Mouse (Mus musculus): ENCODE results near the gene Pkd1l2.

Pkd1l2 gene

DNA sequence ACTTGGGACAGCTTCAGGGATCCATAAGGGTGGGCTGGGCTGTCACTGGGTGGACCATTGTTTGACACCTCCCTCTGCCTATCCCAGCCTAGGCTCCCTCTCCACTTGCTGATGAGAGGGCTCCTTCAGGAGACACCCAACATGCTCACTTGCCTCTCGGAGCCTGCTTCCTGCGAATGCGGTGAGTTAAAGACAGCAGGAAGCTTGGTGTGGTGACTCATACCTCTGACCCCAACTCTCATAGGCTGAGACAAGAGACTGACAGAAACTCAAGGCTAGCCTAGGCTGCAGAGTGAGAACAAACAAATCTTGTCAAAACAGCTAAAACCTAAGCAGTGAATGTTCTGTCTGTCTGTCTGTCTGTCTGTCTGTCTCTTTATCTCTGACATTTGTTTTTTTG, 48.9 kb downstream of the Pkd1l2 start:
- DNase-seq (ENCODE audit: low spot score in 2 of 2): no peak

DNA sequence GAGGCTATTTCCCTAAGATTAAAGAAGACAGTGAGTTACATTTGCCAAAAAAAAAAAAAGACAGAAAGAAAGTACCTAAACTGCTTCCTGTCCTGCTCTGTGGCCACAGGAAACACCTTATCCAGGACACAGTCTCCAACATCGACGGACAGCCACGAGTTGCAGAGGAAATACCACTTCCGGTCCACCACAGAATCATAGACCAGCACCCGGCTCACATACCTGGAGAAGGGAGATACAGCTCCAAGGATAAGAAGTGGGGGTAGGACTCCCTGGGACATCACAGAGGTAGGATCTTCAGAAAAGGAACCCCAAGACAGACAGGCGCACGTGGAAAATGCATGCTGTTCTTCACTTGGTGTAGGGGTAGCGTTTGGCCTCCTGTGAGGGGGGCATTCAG, 49.6 kb downstream of the Pkd1l2 start:
- DNase-seq (ENCODE audit: low spot score in 2 of 2): no peak

DNA sequence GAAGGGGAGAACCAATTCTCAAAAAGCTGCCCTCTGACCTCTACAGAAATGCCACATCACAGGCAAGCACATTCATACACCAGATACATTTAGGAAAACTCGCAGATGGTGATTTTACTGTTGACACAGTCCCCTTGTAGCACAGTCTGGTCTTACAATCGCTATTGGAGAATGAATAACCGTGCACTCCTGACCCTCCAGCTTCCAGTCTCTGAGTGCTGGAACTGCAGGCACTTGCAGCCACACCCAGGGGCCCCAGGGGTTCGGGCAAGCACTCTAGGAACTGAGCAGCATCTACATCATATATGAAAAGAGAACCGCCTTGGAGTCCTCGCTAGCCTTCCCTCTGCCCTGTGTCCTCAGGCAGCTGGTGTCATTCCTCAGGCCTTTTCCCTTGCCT, 50.8 kb downstream of the Pkd1l2 start:
- no peak for DNase-seq (ENCODE audit: low spot score in 2 of 2)

DNA sequence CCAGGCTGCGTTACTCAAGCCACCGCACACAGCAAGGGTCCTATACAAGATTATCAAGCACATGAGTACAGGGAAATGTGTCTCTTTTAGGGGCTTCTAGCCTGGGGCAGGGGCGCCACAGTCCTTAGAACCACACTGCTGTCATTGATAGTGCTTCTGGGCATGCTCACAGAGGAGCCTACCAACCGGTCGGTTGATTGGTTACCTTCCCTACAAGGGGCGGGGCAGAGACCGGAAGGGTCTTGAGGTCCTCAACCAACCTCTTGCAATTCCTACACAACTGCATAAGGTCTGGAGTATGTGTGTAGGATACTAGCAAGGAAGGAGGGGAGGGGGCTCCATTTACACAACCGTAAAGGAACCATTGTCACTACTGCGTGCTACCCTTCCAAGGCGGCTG, 53.6 kb downstream of the Pkd1l2 start:
- no peak for DNase-seq (ENCODE audit: low spot score in 2 of 2)

DNA sequence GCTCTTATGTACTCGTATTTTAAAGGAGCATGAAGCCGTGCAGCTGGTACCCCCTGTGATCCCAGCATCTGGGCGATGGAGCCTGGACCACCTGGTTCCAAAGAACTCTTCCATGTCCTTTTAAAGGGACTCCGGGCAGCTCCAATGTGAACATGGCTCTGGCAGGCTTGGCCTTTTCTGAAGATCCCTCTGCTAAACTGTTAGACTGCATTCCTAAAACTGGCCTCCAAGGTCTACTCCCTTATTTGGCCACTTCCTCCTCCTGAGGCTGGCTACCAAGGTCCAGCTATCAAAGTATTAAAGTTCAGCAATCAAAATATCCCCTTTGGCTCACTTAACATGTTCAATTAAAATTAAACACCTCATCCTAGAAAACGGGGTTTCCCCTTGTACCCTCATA, 54.6 kb downstream of the Pkd1l2 start:
- no peak for DNase-seq (ENCODE audit: low spot score in 2 of 2)

DNA sequence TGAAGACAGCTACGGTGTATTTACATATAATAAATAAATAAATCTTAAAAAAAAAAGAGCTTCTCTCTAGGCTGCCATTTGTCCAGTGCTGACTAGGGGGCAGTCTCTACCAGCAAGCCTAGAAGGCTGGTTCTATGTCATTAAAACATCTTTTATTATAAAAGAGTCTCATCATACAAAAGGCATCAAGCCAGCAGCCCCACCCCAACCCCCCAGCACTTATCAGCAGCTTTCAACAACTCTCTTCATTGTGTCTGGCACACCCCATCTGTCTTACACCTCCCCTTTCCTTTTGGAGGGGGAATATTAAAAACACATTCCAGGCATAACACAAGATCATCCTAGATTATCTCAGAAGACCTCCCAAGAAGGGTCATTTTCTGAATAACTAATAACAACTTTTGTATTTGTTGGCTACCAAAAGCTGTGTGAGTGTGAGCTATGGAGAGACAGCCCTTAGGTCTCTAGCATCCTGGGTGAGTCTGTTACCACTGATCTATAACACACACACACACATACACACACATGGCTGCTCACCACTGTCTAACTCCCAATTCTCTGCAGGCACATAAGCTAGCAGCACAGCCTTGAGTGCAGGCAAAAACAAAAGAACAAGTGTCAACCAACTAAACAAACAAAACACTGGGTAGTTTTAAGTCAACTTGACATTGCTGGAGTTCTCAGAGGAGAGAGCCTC, 59.8 kb downstream of the Pkd1l2 start:
- DNase-seq (ENCODE audit: low spot score in 2 of 2): no peak

DNA sequence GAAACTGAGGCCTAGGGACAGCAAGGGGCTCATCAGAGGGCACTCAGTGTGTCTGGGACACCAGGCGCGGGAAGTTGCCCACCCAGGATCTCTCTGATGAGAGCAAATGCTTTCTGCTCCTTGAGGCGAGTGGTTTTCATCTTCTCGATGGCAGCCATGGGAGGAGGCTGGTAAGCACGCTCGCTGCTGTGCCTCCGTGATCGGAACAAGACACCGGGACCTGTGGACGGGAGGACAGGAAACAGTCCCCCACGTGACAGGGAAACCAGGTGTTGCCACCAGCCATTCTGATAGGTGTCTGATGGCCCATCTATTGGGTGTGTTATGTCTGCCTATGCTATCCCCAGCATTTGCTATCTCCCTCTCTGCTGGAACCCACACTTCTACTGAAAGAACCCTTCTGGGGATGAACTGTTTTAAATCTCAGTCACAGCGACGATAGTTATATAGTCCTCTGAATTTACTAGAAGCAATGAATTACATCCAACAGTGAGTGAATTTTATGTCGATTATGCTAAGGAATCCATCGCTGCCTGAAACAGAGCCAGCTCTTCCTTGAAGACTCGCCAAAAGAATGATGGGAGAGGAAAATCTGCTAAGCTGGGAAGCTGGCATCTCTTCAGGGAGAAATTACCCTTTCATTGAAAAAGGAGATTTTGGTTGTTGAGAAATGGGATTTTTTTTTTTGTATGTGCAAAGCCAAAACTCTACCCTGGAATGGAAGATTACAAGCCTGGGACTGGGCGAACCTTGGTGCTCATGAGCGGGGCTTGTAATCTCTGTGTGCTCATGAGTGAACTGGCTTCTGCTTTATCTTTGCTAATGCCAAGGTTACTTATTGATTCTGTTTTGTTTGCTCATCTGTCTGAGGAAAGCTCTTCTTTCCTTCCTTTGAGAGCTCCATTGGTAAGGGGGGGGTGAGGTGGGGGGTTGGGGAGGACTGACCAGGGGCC, 62.6 kb downstream of the Pkd1l2 start:
- no peak for DNase-seq (ENCODE audit: low spot score in 2 of 2)

DNA sequence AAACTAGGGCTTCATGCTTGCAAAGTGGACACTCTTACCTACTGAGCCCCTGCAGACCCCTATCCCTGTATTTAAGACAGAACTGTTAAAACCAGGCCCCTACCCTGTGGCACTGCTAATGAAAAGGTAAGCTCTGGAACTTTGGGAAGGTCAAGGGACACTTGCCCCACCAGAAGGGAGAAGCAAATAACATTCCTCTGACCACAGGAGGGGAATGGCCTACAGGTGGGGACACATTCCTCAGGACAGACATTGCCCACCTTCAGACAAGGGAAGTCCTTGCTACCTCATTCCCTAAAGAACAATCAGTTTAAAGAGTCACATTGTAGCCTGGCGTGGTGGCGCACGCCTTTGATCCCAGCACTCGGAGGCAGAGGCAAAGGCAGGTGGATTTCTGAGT, 64.4 kb downstream of the Pkd1l2 start:
- DNase-seq (ENCODE audit: low spot score in 2 of 2): no peak

DNA sequence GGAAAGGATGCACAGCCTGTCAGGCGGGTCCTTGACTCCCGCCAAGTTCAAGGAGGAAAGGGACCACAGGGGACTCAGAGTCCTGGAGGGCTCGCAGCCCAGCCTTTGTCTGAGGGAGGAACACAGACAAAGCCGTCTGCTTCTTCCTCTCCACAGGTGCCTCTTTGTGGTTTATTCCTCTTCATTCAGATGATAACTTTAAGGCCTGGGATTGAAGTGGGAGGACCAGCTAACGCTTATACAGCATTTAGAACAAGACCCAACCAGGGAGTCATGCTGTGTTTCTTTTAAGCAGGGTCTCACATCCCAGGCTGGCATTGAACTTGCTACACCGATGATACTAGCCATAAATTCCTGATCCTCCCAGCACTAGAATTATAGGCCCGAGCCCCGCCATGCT, 65.2 kb downstream of the Pkd1l2 start:
- DNase-seq (ENCODE audit: low spot score in 2 of 2): no peak

DNA sequence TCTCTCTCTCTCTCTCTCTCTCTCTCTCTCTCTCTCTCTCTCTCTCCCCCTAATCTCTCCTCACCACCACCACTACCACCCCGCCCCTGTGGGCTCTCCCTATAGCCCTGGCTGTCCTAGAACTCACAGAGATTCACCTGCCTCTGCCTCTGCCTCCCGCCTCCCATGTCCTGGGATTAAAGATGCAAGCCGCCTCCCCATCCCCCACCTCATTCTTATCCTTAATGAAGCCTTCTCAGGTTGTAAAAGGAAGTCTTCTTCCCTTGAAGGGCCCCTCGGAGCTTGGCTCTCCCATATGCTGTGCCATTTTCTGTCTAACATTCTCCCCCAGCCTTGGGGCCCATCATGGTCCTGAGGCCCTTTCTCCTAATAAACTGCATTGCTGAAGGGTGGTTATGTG, 66.6 kb downstream of the Pkd1l2 start:
- DNase-seq (ENCODE audit: low spot score in 2 of 2): no peak

DNA sequence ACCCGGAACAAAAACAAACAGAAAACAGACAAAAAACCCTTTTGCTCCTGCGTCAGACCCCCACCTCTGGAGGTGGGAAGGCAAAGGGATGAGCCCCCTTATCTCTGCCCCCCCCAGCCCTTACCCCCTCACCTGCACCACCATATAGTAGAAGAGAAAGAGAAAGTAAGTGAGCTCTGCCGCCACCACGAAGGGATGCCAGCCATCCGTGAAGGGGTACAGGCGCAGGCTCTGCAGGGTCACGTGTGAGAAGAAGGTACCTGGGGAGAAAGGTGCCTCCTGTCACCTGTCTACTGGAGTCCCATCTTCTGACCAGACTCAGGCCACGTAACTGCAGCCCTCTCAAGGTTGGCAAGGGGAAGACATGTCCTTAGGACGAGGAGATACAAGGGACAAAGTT, 70.9 kb downstream of the Pkd1l2 start:
- DNase-seq (ENCODE audit: low spot score in 2 of 2): no peak

DNA sequence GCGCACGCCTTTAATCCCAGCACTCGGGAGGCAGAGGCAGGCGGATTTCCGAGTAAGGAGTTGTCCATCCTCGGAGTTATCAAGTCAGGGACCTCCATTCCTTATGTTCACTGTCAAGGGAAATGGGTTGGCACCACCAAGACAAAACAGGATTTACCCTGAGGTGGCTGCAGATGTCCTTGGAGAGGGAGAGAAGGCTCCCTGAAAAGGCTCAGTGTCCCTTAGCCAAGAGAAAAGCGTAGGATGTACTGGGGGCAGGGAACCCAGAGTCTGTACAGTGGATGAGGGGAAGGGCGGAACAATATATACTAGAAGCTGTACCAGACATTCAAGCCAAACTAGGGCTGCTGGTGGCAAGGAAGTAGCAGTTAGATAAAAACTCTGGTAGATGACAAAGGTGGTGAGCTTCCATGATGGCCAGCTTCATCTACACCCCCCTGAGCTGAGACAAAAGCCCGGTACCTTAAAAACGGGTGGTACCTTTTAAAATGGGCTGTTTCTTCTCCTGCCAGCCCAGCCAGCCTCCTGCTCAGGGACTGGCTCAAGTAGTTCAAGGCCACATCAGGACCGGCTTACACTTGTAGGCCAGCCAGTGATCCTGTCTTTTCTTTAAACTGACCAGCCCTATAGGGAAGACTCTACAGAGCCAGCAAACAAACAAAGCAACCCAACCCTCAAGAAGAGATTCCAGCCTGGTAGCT, 88.1 kb downstream of the Pkd1l2 start:
- no peak for DNase-seq (ENCODE audit: low spot score in 2 of 2)

DNA sequence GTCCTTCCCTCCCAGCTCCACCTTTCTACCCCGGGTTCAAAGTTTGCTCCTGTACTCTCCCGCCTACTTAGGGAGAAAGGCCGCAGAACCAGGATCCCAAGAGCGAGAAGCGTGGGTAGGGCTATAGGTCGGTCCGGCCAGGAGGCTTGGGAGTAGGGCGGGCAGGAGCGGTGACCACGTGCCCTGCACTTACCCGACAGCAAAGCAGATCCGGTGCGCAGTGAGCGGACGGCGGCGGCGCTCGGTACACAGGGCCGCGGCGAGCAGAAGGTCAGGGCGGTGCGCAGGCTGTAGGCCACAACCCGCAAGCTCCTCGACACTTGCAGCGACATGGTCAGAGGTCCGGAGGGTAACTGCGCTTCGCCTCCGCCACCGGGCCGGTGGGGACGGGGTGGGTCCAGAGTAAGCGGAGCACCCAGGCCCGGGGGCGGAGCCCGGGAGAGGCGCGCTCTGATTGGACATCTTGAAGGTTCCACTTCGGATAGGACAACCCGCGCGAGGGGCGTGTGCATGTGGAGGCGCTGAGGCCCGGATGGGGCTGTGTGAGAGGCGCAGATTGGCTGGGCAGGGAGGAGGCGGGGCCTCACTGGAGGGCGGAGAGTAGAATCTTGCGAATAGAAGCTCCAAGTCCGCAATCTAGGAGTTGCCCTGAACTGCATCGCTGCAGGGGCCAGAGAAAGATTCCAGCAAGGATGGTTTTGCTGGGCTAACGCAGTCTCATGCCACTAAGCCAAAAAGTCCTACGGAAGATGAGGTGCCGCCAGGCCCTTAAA, 89.0 kb downstream of the Pkd1l2 start, which contains the start of gene Gcsh:
Gene Gcsh (minus strand): TSS at position 443 of the 773 bp plus-strand sequence.
- peak; percentile 98 to 99 for DNase-seq (ENCODE audit: low spot score in 2 of 2)

DNA sequence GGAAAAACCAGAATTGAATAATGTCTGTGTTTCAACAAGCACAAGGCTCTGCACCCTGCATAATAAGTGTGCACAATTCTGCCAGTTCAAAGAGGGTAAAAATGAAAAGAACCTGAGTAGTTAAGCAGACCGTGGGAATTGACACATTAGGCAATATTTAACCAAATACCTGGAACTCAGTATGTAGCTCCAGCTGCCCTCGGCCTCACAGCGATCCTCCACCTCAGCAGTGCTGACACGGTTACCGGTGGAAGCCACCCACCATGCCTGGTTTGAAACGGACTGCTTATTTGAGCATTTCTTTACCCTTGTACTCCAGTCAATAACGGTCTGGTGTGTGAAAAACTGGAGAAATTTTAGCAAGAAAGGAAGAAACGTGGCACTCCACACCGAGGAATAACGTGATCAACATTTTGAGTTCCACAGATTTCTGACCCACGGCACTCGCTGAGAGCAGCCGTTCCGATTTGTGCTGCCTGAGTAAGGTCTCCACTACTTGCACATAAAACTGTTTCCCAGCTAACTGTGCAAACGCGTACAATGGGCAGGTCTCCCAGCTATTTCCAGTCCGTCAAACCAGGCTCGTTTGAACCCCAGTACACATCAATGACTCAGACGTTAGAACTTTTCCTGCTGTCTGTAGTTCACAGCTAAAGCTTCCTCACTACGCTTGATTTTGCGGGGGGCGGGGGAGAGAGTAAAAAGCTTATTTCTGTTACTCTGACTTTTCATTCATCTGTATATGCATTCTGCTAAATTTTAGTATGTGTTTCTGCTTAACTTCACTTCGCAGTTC, 89.9 kb downstream of the Pkd1l2 start:
- no peak for DNase-seq (ENCODE audit: low spot score in 2 of 2)

DNA sequence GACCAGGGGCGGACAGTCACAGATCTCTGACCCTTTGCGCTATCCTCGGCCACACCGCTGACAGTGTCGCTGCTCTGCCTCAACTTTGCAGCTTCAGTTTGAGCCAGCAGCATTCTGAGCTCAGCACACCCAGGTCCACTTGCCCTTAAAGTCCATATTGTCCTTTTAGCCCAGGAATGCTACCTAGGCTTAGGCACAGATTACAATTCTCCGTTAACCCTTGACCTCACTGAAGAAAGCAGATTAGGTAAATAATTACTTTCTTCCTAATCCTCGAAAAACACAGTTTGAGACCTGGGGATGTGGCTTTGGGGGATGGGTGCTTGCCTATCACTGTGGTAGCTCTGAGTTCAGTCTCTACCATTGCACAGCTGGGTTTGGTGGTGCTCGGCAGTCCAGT, 91.0 kb downstream of the Pkd1l2 start:
- DNase-seq (ENCODE audit: low spot score in 2 of 2): no peak

DNA sequence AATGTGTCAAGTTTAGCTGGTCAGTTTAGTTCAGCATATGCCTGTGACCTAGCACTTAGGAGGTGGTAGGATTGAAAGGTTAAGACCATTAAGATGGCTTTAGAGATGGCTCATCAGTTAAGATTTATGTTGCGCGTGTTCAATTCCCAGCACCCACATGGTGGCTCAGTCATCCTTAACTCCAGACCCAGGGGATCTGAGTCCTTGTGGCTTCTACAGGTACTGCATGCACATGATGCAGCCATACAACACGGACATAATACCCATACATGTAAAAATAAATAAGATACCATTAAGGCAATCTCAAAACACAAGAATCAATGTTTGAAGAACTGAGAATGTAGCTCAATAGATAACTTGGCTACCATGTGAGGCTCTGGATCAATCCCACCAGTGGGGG, 92.4 kb downstream of the Pkd1l2 start:
- DNase-seq (ENCODE audit: low spot score in 2 of 2): no peak

DNA sequence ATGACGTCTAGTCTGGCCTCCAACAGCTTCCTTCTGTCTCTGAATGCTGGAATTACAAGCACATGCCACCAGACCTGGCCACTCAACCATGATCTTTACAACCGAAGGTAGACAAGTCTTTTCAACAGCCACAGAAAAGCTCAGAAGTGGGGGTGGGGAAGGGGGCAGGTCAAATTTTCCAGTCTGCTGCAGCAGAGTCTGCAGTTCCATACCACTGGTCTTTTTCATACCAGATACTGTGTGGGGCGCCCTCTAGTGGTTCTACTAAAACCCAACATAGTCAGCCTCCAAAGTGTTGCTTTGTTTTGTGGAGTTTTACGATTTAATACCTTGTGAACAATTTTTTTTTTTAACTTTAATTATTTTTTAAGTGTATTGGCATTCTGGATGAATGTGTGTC, 102.1 kb downstream of the Pkd1l2 start:
- DNase-seq (ENCODE audit: low spot score in 2 of 2): no peak

DNA sequence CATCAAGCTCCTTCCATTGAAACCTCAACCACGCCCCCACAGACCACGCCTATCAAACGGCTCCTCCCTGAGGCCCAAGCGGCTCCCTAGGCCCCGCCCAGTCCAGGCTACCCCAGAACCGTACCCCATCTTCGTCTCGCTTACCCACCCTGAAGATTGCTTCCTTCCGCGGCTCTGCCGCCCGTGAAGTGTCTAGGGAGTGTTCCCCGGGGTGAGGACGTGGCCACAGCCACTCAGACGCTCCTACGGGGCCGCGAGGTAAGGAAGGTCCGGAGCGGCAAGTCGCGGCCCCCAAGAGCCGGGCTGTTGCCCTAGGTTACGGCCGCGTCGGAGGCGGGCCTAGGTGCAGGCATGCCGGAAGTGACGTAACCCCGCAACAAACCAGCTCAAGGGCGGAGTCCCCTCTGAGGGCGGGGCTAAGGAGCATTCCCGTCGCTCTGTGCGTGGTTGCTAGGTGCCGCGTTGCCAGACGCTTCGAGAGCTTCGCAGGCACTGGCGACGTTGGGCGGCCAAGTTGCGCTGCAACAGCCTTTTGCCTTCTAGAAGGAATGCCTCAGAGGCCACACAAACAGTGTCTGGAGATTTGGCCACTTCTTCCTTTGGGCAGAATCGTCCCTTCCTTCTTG, 103.5 kb downstream of the Pkd1l2 start, which contains the start of gene 1700030J22Rik:
Gene 1700030J22Rik (minus strand): TSS at position 329 of the 626 bp plus-strand sequence.
- DNase-seq (ENCODE audit: low spot score in 2 of 2): peak; percentile 97 to 98

DNA sequence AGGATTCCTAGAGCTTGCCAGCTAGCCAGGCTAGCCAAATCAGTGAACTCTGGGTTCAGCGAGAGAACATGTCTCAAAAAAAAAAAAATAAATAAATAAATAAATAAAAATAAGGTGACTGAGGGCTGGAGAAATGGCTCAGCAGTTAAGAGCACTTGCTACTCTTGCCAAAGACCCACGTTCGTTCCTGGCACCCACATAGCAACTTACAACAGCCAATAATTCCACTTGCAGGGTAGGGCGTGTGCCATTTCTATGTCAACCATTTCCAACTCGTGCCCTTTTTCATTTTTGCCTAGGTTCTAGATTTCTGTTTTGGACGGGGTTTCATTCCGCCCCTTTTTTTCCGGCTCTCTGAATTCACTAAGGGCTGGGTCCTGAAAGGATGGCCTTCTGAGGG, 104.2 kb downstream of the Pkd1l2 start:
- no peak for DNase-seq (ENCODE audit: low spot score in 2 of 2)

DNA sequence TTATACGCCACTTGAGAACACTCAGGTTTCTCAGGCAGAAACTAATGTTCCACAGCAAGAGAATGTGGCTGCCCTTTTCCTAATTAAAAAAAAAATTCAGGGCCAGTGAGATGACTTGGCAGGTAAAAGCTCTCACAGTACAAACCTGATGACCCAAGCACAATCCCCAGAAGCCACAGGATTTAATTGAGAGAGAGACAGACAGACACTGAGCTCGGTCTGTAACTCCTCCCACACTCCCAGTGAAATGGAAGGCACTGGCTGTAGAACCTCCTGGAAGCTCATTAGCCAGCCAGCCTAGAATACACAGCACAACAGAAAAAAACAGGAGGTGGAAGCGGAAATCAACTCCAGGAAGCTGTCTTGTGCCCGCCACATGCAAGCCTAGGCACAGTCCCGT, 106.6 kb downstream of the Pkd1l2 start:
- no peak for DNase-seq (ENCODE audit: low spot score in 2 of 2)

Data from urinary bladder, postnatal 4 days (tissue).